Mouse (Mus musculus): ENCODE results near the gene Olfr971.
"Not testable (repeated sequence)": the region's sequence is repeated elsewhere in the genome, so short reads cannot be mapped to it uniquely, and the experiment has no call there.

Gene Olfr971

DNA sequence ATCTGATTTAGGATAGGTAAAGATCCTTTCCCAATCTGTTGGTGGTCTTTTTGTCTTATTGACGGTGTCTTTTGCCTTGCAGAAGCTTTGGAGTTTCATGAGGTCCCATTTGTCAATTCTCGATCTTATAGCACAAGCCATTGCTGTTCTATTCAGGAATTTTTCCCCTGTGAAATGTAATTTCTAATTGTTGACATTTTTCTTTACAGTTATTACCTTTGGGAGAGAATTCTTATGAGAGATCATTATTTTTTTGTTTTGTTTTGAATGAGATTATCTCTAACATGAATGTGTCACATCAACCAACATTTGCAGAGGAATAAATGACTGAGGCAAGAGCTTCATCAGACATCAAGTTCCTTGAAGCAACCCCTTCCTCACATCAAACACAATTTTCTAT, at the start of gene Olfr971:
Gene Olfr971, plus strand, starts transcription at position 301 of the 400 bp plus-strand sequence.
- DNase-seq (ENCODE audit: inconsistent age in 2 of 2, low spot score in 1 of 2): not testable (repeated sequence)

DNA sequence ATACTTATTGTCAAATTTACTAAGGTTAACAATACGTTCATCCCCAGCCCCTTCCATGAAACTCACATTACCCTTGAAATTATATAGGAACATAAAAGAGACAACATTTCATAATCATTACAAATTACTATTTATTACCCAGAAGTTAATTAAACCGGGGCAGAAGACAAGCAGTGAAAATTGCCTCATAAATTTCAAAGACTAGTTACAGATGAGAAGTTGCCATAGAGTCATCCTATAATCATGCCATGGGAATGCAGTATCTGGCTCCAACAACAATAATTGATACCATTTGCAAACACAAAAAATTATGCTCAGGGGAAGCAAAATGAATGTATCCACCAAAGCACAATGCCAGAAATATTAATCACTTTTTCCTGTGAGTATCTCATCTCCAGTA, 46.1 kb upstream of the Olfr971 start, which contains the start of gene Olfr969:
Gene Olfr969, plus strand, starts transcription at position 388 of the 400 bp plus-strand sequence.
- no peak for DNase-seq (ENCODE audit: inconsistent age in 2 of 2, low spot score in 1 of 2)

DNA sequence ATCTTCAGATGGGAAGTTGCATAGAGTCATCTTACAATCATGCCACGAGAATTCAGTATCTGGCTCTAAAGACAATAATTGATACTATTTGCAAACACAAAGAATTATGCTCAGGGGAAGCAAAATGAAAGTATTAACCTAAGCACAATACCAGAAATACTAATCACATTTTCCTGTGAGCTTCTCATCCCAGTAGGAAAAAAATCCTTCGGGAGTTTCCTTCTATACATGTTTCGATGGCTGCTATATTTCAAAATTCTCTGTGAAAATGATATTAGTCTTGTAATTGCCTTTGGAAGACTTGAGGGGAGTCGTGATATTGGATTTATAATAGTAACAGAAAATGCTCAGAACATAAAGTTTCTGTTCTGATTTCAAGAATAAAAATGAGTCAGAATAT, 28.1 kb upstream of the Olfr971 start, which contains the start of gene Olfr970:
Gene Olfr970, plus strand, starts transcription at position 301 of the 400 bp plus-strand sequence.
- DNase-seq (ENCODE audit: inconsistent age in 2 of 2, low spot score in 1 of 2): no peak

DNA sequence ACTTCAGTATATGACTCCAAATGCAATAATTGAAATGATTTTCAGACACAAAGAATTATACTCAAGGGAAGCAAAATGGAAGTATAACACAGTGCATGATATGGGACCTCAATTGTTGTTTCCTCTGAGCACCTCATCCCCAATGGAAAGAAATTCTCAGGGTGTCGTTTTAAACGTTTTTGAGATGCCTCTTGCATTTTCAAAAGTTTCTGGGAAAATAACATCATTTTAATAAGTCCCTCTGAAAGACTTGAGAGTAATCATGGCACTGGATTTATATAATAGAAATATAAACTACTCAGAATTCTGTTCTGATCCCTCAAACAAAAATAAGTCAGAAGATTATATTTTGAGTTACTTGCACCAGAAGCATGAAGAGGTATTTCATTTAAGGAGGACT, 29.4 kb downstream of the Olfr971 start, which contains the start of gene Olfr972:
Gene Olfr972, plus strand, starts transcription at position 301 of the 400 bp plus-strand sequence.
- no peak for DNase-seq (ENCODE audit: inconsistent age in 2 of 2, low spot score in 1 of 2)

DNA sequence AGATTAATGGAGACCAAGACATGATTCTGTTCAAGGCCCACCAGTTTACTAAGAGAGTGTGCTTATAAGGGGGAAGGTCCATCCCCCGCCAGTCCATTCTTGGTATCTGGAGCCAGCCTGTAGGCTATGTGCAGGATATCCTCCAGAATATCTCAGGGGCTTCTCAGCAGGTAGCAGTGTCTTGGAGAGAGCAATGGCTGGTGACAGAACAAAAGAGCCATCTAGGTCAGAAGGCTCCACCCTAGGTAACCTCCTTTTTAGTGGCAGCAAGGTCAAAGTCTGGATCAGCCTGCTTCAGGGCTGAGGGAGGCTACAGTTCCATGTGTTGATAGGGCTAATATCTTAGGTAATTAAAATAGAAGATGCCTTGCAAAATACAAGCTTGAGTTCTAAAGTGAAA, 35.3 kb downstream of the Olfr971 start:
- DNase-seq (ENCODE audit: inconsistent age in 2 of 2, low spot score in 1 of 2): not testable (repeated sequence)

DNA sequence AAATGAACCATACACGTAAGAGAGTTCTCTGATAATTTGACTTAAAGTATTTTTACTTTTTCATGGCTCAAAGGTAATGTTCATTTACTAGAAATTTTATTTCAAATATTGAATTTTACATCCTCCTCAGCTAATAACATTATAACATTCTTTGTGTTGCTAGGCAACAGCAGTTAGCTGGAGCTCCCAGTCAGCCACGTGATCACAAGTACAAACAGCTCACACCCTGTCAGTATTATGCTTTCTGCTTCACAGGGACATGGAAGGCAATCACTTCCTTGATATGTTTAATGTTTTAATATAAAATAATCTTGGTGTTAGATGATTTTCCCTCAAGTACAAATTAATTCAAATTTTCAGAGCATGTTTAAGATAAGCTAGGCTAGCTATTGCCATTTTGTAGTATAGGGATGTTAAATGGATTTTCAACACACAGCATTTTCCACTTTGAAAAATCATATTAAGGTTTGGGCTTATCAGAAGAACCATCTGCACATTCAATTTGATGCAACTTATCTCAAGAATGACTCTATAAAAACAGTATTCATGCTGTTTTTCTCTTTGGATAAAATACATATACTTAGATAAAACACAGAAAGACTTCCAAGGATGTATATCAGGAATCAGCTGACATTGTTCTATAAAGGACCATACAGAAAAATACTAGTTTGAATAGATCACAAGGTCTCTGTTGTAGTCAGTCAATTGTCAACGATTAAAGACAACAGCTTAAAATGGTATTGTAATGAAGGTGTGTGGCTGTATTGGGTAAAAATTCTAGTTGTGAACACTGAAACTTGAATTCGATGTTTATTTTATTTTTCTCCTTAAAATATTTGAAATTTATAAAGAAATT, 41.1 kb downstream of the Olfr971 start:
- DNase-seq (ENCODE audit: inconsistent age in 2 of 2, low spot score in 1 of 2): not testable (repeated sequence)
